Mouse (Mus musculus) cerebellum, postnatal 36 days (tissue): ENCODE measurements around the gene Gm10192.
"Not testable (repeated sequence)": the region's sequence is repeated elsewhere in the genome, so short reads cannot be mapped to it uniquely, and the experiment has no call there.

Experiments used
- DNase-seq, 2 experiments: peaks; one replicate each; pipeline ENCODE4 v3.0.0; 2021 to 2022; ENCODE audit warnings: mixed read lengths in 2 of 2

Gm10192 gene

GRCm38 (mm10) chr4:97183066-97183465, at the start of gene Gm10192:
Gene Gm10192 (minus strand): TSS chr4:97183166.
- not testable (repeated sequence) for DNase-seq

GRCm38 (mm10) chr4:97230411-97231104, 47.6 kb upstream of the Gm10192 start:
- DNase-seq = no peak

- no peak for DNase-seq
These were observed 36.7 kb upstream of the Gm10192 start for GRCm38 (mm10) chr4:97219701-97220100.

DNA sequence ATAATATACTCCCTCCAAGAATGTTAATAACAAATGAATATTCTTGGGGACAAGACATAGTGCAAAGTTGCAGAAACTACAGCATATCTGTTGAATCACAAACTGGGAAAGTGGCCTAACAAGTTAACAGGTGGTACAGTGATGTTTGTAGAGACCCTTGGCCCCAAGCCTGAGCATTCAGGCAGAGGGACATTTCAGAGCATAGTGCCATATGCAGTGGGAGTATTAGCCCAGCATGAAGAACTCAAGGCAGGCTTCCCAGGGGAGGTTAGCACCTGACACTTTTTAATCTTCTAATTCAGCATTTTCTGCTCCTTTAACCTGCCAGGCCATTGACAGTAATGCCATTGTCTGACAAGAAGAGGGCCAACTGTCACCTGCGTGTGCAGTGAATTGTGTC, 34.9 kb upstream of the Gm10192 start:
- DNase-seq = no peak

DNA sequence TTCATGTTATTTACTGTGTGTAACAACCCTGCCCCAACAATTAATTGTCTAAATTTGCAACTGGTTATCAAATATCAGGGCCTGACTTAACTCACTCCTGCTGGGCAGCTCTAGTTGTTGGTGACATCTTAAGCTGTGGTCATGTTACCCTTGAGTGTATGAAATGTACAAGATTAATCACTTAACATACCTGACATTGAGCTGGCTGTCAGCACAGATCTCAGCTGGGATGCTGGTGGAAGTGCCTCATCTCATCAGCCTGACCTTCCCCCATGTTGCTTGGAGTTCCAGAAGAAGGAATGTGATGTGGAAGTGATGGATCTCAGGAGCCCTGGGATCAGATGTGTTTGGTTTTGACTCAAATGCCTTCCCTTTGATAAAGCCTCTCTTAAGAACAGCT, 29.5 kb upstream of the Gm10192 start:
- no peak for DNase-seq

- not testable (repeated sequence) for DNase-seq
These were observed 20.0 kb upstream of the Gm10192 start for GRCm38 (mm10) chr4:97202986-97203385.

DNA sequence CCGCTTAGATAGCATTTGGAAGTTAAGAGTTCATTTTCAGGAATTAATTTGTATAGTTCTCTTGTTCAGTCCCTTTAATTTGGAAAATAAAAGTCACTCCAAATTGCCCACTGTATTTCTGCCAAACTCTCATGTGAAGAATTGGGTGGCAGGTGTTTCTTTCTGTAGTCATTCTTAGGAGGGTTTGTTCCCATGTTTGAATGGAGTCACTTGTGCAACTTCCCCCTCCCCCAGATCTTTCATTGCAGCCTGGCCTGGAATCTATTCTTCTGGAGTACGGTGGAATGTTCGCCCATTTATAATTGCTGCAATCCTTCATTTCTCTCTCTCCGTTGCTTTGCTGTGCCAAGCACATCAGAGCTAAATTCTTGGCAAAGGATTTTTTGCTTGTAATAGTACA, 10.2 kb upstream of the Gm10192 start:
- DNase-seq = no peak

DNA sequence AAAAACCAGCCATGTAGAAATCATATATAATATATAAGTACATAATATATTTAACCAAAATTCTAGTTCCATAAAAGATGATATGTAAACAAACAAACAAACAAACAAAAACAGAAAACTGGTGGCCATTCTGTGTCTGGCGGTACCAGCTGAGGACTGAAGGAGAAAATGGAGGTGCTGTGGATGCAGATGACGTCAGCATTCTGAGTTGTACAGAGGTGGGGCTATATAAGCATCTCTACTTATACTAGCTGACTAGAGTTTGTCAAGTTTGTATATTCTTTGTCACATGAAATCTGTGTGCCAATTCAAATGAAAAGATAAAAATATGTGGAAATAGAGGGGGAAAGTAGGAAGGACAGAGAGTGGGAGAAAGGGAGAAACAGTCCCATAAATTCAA, 9.6 kb upstream of the Gm10192 start:
- DNase-seq = no peak

GRCm38 (mm10) chr4:97180396-97180795, 2.6 kb downstream of the Gm10192 start:
- no peak for DNase-seq

GRCm38 (mm10) chr4:97156841-97157345, 26.1 kb downstream of the Gm10192 start:
- no peak for DNase-seq

GRCm38 (mm10) chr4:97156084-97156483, 26.9 kb downstream of the Gm10192 start:
- no peak for DNase-seq

- no peak for DNase-seq
These were observed 29.4 kb downstream of the Gm10192 start for GRCm38 (mm10) chr4:97153554-97153953.

- no peak for DNase-seq
These were observed 40.5 kb downstream of the Gm10192 start for GRCm38 (mm10) chr4:97142484-97142883.
